Mouse (Mus musculus) lung, postnatal 25 days (tissue): ENCODE data around the gene Iqsec1.
"Not testable (repeated sequence)": the region's sequence is repeated elsewhere in the genome, so short reads cannot be mapped to it uniquely, and the experiment has no call there.

Experiments used
- DNase-seq: peaks from one replicate; pipeline ENCODE4 v3.0.0; 2022; ENCODE audit warnings: low spot score

The Iqsec1 gene

DNA sequence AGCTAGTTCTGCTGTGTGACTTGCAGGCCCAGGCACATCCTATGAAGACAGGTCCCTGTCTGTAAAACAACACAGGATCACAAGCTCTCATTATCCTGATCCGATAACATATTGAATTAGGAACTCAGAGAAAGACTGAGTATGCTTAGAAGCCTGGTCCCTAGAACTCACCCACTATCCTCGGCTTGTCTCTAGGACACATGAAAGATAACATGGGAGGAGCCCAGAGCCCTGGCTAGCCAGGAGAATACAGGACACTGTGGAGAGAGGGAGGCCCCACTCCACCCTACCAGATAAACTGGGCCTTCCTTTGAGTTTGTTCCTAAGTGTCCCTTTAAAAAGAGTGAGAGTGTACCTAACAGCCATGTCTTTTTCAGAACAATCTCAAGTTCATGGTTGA is 328.6 kb downstream of the Iqsec1 start:
- no peak for DNase-seq

DNA sequence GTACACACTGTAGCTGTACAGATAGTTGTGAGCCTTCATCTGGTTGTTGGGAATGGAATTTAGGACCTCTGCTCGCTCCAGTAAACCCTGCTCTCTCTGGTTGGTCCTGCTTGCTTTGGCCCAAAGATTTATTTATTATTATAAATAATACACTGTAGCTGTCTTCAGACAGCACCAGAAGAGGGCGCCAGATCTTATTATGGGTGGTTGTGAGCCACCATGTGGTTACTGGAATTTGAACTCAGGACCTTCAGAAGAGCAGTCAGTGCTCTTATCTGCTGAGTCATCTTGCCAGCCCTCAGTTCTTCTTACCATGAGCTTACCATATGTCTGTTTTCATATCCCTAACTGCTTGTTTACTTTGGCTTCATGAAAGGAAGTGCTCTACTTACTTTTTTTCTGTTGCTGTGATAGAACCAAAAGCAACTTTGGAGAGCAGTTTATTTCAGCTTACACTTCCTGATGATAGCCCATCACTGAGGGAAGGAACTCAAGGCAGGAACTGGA is 332.1 kb downstream of the Iqsec1 start:
- DNase-seq = not testable (repeated sequence)

DNA sequence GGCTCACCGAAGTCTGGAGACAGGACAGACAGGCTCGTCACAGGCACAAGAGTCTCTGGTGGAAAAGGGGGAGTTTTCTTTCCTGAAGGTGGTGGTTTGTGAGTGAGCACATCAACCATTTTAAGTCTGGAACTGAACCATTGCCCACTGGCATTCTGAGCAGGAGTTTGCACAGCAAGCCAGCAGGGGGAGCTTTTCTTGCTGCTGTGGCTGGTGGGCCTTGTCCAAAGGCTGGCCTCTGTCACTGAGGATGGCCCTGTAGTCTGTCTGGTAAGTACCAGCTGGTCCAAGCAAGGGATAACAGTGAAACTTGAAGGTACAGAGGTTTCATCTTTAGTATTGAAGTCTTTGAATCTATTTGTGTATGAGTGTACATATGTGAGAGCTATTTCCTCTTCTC is 334.7 kb downstream of the Iqsec1 start:
- peak; percentile 72 for DNase-seq

DNA sequence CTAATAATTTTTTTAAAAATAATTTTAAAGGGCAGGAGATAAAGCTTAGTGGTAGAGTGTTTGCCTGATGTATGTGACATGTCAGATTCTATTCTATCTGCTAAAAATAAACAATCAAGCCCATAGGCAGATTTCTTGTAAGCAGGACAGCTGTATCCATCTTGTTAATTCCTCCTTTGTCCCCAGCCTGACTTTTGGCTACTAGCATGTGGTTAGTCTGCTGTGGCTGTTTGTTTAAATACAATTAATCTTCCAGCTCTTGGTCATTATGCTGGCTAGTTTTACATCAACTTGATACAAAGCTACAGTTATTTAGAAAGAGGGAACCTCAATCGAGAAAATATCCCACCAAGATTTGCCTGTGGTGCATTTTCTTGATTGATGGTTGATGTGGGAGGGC is 337.9 kb downstream of the Iqsec1 start:
- no peak for DNase-seq

DNA sequence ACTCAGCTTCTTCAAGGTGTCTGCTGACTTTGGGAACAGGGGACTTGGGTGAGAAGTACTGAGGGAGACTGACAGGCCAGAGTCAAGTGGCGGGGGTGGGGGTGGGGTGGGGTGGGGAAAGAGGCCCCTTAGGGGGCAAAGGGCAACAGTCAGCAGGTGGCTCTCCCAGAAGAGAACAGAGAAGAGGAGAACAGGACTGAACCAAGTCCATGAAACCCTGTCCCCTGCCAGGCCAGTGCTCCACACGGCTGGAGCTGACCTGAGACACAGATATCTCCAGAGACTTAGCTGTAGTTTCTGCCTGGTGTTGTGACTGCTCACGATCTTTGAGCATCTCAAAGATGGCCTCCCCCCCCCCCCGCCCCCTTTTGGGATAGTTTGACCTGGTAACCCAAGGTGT is 339.2 kb downstream of the Iqsec1 start:
- DNase-seq = no peak

DNA sequence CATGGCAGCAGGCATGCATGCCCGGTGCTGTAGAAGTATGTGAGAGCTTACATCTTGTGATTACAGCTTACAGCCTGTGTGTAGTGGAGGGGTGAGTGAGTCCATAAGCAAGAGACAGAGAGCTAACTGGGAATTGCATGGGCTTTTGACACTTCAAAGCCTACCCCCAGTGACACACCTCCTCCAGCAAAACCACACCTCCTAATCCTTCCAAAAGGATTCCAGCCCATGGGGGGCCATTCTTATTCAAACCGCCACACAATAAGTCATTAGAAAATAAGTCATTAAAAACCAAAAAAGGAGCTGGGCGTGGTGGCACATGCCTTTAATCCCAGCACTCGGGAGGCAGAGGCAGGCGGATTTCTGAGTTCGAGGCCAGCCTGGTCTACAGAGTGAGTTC is 340.1 kb downstream of the Iqsec1 start:
- DNase-seq = no peak

DNA sequence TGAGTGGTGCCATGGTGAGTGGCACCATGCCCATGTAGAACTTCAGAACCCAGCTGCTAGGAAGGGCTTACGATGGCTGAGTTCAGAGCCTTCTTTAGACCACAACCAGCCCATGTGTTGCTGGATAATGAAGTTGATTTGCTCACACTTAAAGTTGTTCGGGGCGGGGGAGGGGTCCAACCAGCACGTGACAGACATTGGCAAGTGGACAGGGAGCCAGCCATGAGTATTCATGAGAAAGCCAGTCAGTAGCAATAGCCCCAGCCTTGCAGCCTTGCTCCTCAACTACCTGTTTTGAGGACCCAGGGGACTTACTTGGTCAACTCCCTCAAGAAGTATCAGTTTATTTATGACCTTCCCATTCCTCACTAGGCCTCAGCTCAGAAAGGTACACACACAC is 343.5 kb downstream of the Iqsec1 start:
- DNase-seq = no peak

DNA sequence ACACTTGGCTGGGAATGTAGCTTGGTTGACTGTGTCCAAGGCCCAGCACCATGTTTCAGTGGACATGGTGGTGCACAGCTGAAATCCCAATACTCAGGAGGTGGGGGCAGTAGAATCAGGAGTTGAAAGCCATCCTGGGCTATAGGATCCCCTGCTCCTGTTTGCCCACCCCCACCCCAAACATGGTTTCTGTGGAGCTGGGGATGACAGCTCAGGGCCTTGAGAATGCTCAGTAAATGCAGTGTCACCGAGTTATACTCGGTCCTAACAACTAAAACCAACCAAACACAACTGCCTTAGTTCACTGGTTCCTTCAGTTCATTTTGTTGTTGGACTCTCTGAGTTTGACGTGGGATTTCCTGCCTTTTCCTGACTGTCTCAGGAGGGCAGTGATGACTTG is 345.4 kb downstream of the Iqsec1 start:
- DNase-seq = no peak

DNA sequence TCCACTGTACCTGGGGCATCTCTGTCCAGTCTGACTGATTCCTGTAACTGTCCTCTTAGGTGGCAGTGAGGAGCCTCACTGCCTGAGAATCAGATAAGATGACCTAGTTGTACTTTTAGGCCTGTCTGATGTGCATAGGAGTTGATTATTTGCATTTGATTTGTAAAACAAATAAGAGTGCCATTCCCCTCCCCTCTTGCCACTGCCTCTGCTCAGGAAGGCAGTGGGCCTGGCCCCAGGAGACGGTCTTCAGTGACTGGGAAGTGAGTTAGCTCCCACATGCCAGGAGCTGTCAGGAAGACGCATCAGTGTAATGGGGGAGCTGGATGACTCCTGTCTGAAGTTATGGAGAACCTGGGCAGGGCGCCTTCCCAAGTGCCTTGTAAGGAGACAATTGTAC is 352.9 kb downstream of the Iqsec1 start:
- DNase-seq = no peak

DNA sequence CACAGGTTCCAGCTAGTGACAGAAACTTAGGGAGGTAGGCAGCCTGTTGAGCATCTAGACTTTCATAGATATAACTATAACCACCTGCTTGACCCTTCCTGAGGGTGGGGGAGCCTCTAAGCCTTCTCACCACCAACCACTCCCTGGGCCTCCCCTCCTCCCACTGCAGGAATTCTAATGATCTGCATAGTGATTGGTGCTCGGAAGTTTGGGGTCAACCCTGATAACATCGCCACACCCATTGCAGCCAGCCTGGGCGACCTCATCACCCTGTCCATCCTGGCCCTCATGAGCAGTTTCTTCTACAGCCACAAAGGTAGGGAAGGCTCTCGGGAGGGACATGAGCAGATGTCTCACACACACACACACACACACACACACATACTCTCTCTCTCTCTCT is 353.4 kb downstream of the Iqsec1 start:
- no peak for DNase-seq

DNA sequence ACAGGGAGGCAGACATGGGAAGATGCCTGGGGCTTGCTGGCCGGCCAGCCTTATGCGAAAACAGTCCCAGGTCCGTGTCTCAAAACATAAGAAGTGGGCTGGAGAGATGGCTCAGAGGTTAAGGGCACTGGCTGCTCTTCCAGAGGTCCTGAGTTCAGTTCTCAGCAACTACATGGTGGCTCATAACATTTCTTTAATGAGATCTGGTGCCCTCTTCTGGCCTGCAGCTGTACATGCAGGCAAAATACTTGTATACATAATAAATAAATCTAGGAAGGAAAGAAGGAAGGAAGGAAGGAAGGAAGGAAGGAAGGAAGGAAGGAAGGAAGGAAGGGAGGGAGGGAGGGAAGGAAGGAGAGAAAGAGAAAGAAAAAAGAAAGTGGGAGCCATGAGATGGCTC is 356.0 kb downstream of the Iqsec1 start:
- DNase-seq = not testable (repeated sequence)

DNA sequence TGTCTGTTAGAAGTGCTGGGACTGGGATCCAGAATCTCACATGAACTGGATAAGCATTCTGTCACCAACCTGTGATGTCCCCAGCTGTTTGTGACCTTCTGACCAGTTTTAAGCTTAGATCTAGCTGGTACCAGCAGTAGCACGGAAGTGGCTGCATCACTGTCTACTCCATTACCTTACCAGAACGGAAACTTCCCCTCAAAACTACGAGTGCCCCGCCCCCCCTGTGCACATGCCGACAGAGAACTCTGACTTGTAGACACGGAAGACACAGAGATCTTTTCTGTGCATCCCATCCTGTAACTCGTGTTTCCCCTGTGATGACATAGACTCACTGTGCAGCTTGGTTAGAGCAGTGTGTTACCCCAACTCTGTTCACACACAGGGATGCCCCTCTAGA is 358.1 kb downstream of the Iqsec1 start:
- DNase-seq = no peak

DNA sequence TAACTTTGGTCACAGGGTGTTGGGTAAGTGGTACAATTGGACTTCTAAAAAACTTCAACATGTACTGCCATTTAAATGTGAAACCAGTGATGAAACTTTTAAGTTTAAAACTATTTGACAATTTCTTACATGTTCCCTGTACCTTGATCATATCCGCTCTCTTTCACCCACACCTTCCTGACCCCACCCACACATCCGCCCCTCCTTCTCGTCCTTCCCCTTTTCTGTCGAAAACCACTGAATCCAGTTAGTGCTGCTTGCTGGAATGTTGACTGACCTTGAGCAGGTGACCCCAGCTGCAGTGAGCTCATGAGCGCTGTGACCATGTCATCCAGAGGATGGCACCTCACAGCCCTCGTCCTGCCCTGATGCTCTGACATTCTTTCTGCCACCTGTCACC is 359.0 kb downstream of the Iqsec1 start:
- no peak for DNase-seq

DNA sequence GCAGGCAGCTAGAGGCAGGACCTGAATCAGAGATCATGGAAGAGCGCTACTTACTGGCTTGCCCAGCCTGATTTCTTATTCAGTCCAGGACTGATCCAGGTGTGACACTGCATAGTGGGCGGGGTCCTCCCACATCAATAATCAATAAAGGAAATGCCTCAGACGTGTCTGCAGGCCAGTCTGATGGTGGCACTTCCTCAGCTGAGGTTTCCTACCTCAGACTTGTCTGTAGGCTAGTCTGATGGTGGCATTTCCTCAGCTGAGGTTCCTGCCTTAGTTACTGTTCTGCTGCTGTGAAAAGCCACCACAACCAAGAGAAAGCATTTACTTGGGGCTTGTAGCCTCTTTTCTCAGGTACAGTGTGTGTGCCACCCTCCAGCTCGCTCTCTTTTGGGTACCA is 360.9 kb downstream of the Iqsec1 start:
- no peak for DNase-seq

DNA sequence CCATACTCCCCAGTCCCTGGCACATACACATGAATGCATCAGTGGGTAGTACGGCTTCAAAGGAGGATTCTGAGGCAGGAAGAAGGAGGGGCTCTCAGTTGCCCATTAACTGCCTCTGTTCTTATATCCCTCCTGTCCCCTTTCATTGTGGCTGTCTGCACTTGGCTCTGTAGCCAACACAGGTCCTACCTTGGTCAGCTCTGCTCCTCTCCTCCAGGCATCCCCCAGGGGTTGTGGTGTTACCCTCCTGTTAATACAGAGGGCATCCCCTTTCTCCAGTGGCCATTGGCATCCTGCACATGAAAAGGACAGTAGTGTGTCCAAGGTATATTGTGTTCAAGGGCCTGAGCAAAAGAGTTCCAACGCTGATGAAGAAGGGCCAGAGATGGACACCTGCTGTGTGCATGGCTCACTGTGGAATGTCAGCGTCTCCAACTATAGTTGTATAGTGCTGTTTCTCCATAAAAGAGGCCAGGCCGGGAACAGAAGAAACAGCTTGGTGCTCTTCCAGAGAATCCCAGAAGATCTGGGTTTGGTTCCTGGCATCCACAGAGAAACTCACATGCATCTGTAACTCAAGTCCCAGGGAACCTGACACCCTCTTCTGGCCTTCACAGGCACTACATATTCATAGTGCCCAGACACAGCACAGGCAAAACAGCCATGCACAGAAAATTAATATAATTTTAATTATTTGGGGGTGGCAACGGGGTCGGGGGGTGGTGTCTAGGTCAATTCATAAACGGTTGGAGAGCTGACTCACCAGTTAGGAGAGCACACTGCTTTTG is 363.1 kb downstream of the Iqsec1 start:
- DNase-seq = no peak

DNA sequence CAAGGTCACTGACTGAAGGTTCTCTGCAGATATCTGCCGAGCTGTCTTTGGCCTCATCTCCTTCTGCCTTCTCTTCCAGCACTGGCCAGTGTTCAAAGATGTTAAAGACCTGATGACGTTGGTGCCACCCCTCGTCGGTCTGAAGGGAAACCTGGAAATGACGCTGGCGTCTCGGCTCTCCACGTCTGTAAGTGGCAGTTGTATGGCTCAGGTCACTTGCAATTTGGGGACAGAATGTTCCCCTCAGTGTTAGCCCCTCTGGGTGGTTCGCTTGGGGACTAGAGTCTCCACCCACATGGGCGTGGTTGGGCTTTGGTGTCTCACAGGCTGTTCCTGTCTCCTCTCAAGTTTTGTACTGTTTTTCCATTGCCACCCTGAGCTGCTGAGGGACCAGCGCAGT is 363.8 kb downstream of the Iqsec1 start:
- DNase-seq = peak; percentile 62

DNA sequence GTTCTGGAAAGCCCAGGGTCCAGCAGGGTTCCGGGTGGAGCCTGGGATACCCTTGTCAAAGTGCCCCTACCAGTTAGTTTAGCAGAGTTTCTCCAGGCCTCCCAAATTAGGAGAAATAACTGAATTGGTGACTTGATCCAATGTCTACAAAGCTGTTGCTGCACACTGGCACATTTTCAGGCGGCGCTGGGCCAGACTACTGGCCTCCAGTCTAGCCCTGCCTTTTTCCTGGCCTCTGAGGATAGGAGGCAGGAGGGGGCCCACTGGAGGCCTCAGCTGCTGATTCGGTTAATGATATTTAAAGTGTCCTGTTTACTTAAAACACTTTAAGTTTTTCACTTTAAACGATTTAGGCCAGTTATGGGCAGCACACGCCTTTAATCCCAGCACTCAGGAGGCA is 364.3 kb downstream of the Iqsec1 start:
- DNase-seq = peak; percentile 71

DNA sequence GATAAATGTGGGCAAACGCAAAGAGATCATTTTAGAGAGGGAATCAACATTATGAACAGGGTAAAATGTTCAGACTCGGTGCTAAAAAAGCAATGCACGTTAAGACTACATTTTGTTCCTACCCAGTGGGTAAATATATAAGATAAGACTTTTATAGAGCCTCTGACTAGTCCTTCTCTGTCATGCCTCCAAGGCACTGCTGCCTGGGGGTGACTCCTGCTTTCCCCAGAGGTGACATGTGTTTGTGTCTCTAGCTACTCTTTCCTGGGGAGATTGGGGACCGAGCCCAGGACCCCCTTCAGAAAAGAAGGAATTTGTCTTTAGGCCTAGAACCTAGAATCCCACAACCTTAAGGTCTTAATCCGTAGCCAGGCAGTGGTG is 365.0 kb downstream of the Iqsec1 start:
- DNase-seq = no peak

DNA sequence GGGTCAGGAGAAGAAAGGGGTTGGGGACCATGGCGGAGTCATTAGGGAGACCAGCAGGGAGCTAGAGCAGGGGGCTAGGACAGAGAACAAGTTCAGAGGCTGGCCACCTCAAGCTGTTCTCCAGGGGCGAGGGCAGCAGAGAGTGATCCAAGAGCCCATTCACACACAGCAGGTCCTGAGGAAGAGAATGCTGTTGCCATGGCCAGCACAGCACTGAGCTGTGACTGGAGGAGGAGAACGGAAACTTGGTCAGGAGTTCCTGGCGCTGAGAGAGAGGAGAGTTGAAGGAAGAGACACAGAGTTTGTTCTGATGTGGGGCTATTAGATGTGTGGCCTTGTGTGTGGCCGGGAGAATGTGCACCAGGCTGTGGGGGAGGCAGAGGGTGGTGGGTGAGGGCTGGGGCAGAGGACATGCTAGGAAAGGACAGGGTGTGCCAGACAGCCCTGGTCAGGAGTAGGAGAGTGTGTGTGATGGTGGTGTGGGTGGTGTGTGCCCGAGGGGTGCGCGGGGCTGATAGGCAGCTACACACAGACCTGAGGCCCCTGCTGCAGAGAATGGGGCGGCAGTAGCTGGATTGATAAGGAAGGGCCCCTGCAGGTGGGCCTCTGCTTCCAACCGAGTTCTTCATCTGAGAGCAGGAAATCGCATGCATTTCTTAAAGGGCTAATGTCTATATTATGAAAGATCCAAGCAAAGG is 365.6 kb downstream of the Iqsec1 start:
- no peak for DNase-seq

DNA sequence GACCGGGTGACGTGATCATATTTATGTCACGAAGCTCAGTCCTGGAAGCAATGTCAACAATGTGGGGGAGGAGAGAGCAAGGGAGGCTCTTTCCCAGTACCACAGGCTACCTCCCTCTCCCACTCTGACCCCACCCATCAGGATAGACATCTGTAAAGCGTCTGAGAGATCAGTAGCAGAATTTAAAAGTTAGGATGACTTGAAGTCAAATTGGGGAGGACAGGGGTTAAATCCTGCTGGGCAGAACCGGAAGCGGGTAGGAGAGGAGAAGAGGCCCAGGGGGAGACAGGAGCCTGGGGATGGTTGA is 366.9 kb downstream of the Iqsec1 start:
- DNase-seq = no peak

DNA sequence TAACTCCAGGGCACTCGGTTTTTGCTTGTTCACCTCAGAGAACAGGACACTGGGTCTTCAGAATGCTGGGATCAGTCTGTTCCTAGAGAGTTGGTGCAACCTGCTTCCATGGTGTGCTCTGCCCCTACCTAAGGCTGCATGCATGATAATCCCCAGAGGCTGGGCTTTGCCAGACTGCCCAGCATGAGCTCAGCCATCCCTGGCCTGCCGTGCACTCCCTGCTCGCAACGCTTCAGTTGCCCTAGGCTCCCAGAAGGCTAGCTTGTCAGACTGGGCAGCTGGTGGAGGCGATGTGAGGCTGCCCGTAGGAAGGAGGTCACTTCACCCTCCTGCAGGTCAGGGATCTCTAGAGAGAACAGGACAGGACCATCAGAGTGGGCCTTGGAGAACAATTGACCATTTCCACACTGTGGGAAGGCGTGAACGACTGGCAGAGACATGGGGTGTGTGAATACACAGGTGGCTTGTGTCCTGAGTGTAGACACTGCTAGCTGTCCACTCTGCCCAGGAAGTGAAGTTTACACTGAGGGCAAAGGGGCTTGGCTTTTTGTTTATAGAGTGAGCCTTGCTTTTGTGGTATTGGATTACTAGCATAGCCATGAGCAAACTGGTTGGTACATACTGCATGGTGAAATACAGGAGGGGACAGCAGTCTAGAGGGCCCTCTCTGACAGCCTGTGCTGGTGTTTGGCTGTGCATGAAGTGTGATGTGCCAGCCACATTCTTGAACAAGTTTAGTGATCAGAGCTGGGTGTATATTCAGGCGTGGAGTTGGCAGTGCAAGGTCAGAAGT is 367.5 kb downstream of the Iqsec1 start:
- no peak for DNase-seq

DNA sequence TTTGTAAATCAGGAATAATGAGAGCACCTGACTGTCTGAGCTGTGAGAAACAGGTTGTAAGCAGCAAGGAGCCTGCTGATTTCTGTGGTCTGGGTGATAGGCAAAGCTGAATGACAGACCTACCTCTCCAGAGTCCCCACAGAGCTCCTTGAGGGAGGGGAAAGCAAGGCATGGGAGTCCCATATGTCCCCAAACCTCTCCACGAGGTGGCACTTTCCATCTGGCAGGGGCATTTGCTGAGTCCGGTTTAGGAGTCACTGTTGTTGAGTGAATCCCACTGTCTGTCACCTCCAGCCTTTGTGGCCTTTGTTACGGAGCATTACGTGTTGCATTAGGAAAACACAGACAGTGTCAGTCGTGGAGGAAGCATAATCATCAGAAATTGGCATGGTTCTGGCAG is 368.5 kb downstream of the Iqsec1 start:
- DNase-seq = no peak
